Mouse (Mus musculus) cerebellum, adult 2 months (tissue): ENCODE measurements around the gene Babam2.

Experiments
- CTCF ChIP-seq: fragments of 200-500 bp; IDR thresholded peaks from 2 replicates; pipeline ENCODE4 v1.5.1; 2011; ENCODE audit warnings: low read depth, mild to moderate bottlenecking, control low read depth, low read length, moderate library complexity, borderline replicate concordance; ENCODE audit not compliant: insufficient read depth
- POLR2A ChIP-seq: fragments of 200-500 bp; IDR thresholded peaks from 2 replicates; pipeline ENCODE4 v1.6.1; 2011; ENCODE audit warnings: low read length, control low read depth, borderline replicate concordance; ENCODE audit not compliant: insufficient read depth

DNA sequence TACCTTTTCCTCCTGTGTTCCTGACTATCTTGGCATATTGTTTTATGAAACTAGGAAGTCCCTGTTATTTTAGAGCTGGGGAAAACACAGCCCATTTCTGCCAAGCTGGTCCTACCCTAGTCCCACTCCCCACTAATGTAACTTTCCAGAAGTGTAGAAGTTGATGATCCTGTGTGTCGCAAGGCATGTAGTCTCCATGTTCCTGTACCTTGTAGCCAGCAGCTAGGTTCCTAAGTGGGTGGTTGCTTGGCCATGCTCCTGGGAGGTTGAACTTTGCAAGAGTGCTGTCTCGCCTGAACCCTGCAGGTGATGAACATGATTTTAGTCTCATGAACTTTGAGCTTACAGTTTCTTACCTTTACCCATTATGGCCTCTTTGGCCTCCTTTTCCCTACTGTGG, 211.3 kb downstream of the Babam2 start:
- TF ChIP-seq CTCF = no peak
- TF ChIP-seq POLR2A = no peak
